In the genomic region with DNA sequence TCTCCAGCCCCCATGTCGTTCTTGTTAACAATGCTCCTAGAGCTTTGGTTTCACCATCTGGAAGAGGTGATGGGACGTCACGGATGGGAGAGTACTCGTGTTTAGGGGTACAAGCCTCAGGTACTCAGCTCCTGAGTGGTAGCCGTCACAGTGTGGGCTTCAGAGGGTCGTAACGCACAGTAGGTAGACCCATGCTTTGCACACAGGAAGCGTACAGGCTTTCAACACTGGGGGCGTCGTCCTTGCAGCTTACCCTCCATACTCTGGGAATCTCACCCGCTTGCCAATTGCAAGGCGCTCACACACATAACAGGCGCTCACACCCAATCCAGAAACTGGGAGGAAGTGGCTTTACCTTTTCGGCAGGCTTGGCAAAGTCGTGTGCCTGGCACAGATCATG, we compare ENCODE assay signal across 14 mouse cellular contexts. TPM values are rescaled to one million over a fixed set of nuclear protein-coding genes. Genes with fewer than 3 reads are reported as not detected.
DNase-seq lines count a peak whose midpoint lies in the region; ATAC-seq and TF ChIP-seq lines count a peak whose summit lies in the region.
"Had no signal": no experiment of that assay in that cellular context is flagged by ENCODE, and none has a peak within 500 bp of the region (broad histone marks: within the 10 kb centered on the region; RNA-seq: fewer than 3 reads in every experiment).

No protein-coding gene starts in this region.

- no peaks in the 10 kb centered on the region for H3K9me3 ChIP-seq in lung, embryonic 14.5 days (ENCODE audit: low read depth, low read length)
- no peaks in the 10 kb centered on the region for H3K9me3 ChIP-seq in intestine, embryonic 16.5 days (ENCODE audit: control insufficient read depth, low read length)
- H3K9me3 ChIP-seq in stomach, embryonic 16.5 days (replicated peaks; ENCODE audit: control insufficient read depth, low read length) = no peaks in the 10 kb centered on the region
- H3K9me3 ChIP-seq: hindbrain, embryonic 15.5 days; liver, embryonic 15.5 days; megakaryocyte, embryonic 14.5 days had no signal

- H3K36me3 ChIP-seq in lung, embryonic 14.5 days (ENCODE audit: insufficient read depth) = no peaks in the 10 kb centered on the region
- H3K36me3 ChIP-seq in intestine, embryonic 16.5 days (ENCODE audit: control insufficient read depth, insufficient read depth, low read length) = no peaks in the 10 kb centered on the region
- no peaks in the 10 kb centered on the region for H3K36me3 ChIP-seq in stomach, embryonic 16.5 days (ENCODE audit: control insufficient read depth, insufficient read depth, low read length)
- H3K36me3 ChIP-seq: hindbrain, embryonic 15.5 days; liver, embryonic 15.5 days had no signal

- ATAC-seq in lung, embryonic 14.5 days (ENCODE audit: insufficient read depth) = no peak
- ATAC-seq in intestine, embryonic 16.5 days = no peak
- no peak for ATAC-seq in stomach, embryonic 16.5 days (ENCODE audit: insufficient read depth, low FRiP score)
- ATAC-seq: Patski had no signal

- H3K27ac ChIP-seq in lung, embryonic 14.5 days (ENCODE audit: low read depth) = peak overlapping the region; percentile 73
- peak overlapping the region; percentile 45 for H3K27ac ChIP-seq in intestine, embryonic 16.5 days (ENCODE audit: low read length)
- peak overlapping the region; percentile 87 for H3K27ac ChIP-seq in stomach, embryonic 16.5 days (ENCODE audit: low read length)
- H3K27ac ChIP-seq: hindbrain, embryonic 15.5 days; liver, embryonic 15.5 days had no signal

- H3K4me1 ChIP-seq in lung, embryonic 14.5 days (ENCODE audit: insufficient read depth) = peaks cover 54% of the 10 kb centered on the region
- H3K4me1 ChIP-seq in intestine, embryonic 16.5 days (ENCODE audit: control insufficient read depth, insufficient read depth, low read length) = peaks cover 73% of the 10 kb centered on the region
- H3K4me1 ChIP-seq in stomach, embryonic 16.5 days (ENCODE audit: control insufficient read depth, insufficient read depth, low read length) = peaks cover 64% of the 10 kb centered on the region

- H3K9ac ChIP-seq in lung, embryonic 14.5 days = 0 out of 2 replicates have a peak overlapping the region, but pooled peaks have one; percentile 51
- H3K9ac ChIP-seq in intestine, embryonic 16.5 days (ENCODE audit: low read depth, low read length) = no peak overlapping the region
- peak overlapping the region; percentile 73; the same call in 1 of the 2 replicates for H3K9ac ChIP-seq in stomach, embryonic 16.5 days (ENCODE audit: low read length)
- H3K9ac ChIP-seq: hindbrain, embryonic 15.5 days; liver, embryonic 15.5 days had no signal

- WGBS in lung, embryonic 14.5 days = 30% methylated on average over 15 of the region's 15 CpGs
- 31% methylated on average over 15 of the region's 15 CpGs for WGBS in intestine, embryonic 16.5 days
- WGBS in stomach, embryonic 16.5 days = 34% methylated on average over 15 of the region's 15 CpGs

- no peak overlapping the region for H3K4me3 ChIP-seq in lung, embryonic 14.5 days (ENCODE audit: low read depth, low read length)
- peak overlapping the region; percentile 39 for H3K4me3 ChIP-seq in intestine, embryonic 16.5 days (ENCODE audit: low read length)
- peak overlapping the region; percentile 47 for H3K4me3 ChIP-seq in stomach, embryonic 16.5 days (replicated peaks; ENCODE audit: low read length)
- H3K4me3 ChIP-seq: hindbrain, embryonic 15.5 days; liver, embryonic 15.5 days; megakaryocyte, embryonic 14.5 days had no signal

- peak overlapping the region; percentile 78 for H3K4me2 ChIP-seq in lung, embryonic 14.5 days
- H3K4me2 ChIP-seq in intestine, embryonic 16.5 days (ENCODE audit: low read depth, low read length) = peak overlapping the region; percentile 88
- peak overlapping the region; percentile 51 for H3K4me2 ChIP-seq in stomach, embryonic 16.5 days (ENCODE audit: low read depth, low read length)
- H3K4me2 ChIP-seq: hindbrain, embryonic 15.5 days; liver, embryonic 15.5 days had no signal

- no peak for TF ChIP-seq CTCF in lung, embryonic 14.5 days (IDR thresholded peaks at IDR 0.05; ENCODE audit: low read depth)

- DNase-seq in heart, adult 11 months = peak; percentile 81
- DNase-seq in heart, adult 9 months (ENCODE audit: low spot score in 2 of 2) = no peak
- DNase-seq in lung, embryonic 14.5 days = no peak
- no peak for DNase-seq in lung, postnatal 25 days (ENCODE audit: low spot score)
- DNase-seq in ovary, adult 18-20 months (ENCODE audit: low spot score) = no peak
- DNase-seq in testis, postnatal 14 days (ENCODE audit: low spot score) = no peak
- DNase-seq: cerebellum, postnatal 10 days; right cerebral cortex, postnatal 14 days had no signal

- peaks cover 46% of the 10 kb centered on the region for H3K27me3 ChIP-seq in lung, embryonic 14.5 days (ENCODE audit: insufficient read depth, low read length)
- H3K27me3 ChIP-seq in intestine, embryonic 16.5 days (replicated peaks; ENCODE audit: control insufficient read depth, insufficient read depth, low read length) = peaks cover under 1% of the 10 kb centered on the region; the same call in 1 of the 2 replicates
- no peaks in the 10 kb centered on the region for H3K27me3 ChIP-seq in stomach, embryonic 16.5 days (ENCODE audit: control insufficient read depth, insufficient read depth, low read length)
- H3K27me3 ChIP-seq: Patski had no signal

RNA-seq across cellular contexts. Expression of a gene that starts 2.6 kb away (rescaled TPM):
- polyA plus RNA-seq in lung, embryonic 14.5 days (2014; fragmentation: Nextera tagmentation; extraction: Ambion mirVana) = 20.1 and 21.1 TPM in 2 replicates
- 15.0 and 15.1 TPM in 2 replicates for polyA plus RNA-seq in intestine, embryonic 16.5 days (2015; fragmentation: Nextera tagmentation; extraction: Ambion mirVana)
- polyA plus RNA-seq in stomach, embryonic 16.5 days (2015; fragmentation: Nextera tagmentation; extraction: Ambion mirVana) = 16.1 and 18.9 TPM in 2 replicates

RNA-seq across cellular contexts. Expression of a gene that starts 28.1 kb away (rescaled TPM):
- polyA plus RNA-seq in lung, embryonic 14.5 days (2014; fragmentation: Nextera tagmentation; extraction: Ambion mirVana) = 5.3 and 6.3 TPM in 2 replicates
- polyA plus RNA-seq in intestine, embryonic 16.5 days (2015; fragmentation: Nextera tagmentation; extraction: Ambion mirVana) = 4.2 and 5.1 TPM in 2 replicates
- 5.5 and 5.6 TPM in 2 replicates for polyA plus RNA-seq in stomach, embryonic 16.5 days (2015; fragmentation: Nextera tagmentation; extraction: Ambion mirVana)

RNA-seq across cellular contexts. Expression of a gene that starts 59.2 kb away (rescaled TPM):
- 6.9 and 7.6 TPM in 2 replicates for polyA plus RNA-seq in lung, embryonic 14.5 days (2014; fragmentation: Nextera tagmentation; extraction: Ambion mirVana)
- 7.6 and 8.5 TPM in 2 replicates for polyA plus RNA-seq in intestine, embryonic 16.5 days (2015; fragmentation: Nextera tagmentation; extraction: Ambion mirVana)
- polyA plus RNA-seq in stomach, embryonic 16.5 days (2015; fragmentation: Nextera tagmentation; extraction: Ambion mirVana) = 9.5 and 12.1 TPM in 2 replicates
